Mouse (Mus musculus) brain, embryonic 14.5 days (tissue): ENCODE measurements around the gene Prdm1.

Source experiments
- CTCF ChIP-seq: fragments of 200-500 bp; IDR thresholded peaks from 2 replicates; pipeline ENCODE4 v1.5.1; 2012; ENCODE audit warnings: inconsistent platforms, mild to moderate bottlenecking, moderate library complexity, borderline replicate concordance; ENCODE audit not compliant: insufficient read depth, insufficient read length; ENCODE audit errors: extremely low read depth
- POLR2A ChIP-seq: fragments of 200-500 bp; IDR thresholded peaks from 2 replicates; pipeline ENCODE4 v1.6.1; 2012; ENCODE audit warnings: mild to moderate bottlenecking, inconsistent platforms, borderline replicate concordance; ENCODE audit not compliant: poor library complexity, insufficient read depth, insufficient read length, severe bottlenecking; ENCODE audit errors: extremely low read depth

DNA sequence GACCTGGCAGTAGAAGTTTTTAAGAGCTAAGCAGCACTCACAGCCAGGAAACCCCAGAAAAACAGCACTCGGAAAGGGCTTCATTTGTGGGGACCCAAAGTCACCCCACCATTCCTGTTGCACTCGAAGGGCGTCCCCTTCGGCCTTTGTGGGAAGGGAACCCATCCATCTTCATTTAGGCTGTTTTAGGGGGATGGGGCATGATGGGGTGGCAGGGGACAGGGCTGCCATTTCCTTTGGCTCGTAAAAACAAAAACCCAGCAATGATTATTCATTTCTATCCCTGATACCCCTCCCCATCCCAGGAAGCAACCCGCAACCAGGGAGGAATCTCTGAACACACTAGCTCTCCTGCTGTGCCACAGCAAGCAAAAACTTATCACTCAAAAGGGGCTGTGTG is 49.0 kb downstream of the Prdm1 start:
- TF ChIP-seq CTCF (no peak), POLR2A (no peak)
